Mouse (Mus musculus) spleen, adult 2 months (tissue): ENCODE measurements around the gene Fam169b.

Source experiments
- CTCF ChIP-seq: fragments of 200-500 bp; IDR thresholded peaks from 2 replicates; pipeline ENCODE4 v1.5.1; 2011; ENCODE audit warnings: mild to moderate bottlenecking, inconsistent platforms; ENCODE audit not compliant: insufficient read depth, insufficient read length, insufficient replicate concordance; ENCODE audit errors: extremely low read depth
- POLR2A ChIP-seq: fragments of 200-500 bp; IDR thresholded peaks from 2 replicates; pipeline ENCODE4 v1.6.1; 2011; ENCODE audit warnings: low read depth, low read length, inconsistent platforms

GRCm38 (mm10) chr7:68312395-68312794 is 38.8 kb downstream of the Fam169b start:
- no peak for TF ChIP-seq CTCF
- TF ChIP-seq POLR2A, result no peak
